Mouse (Mus musculus): ENCODE measurements at regions not wholly inside any gene's neighbourhood (a gene's known extent, or its start where the extent isn't known, plus 50 kb on each side); places are given as distances from the start of the nearest gene placed in this dataset.

- Histone ChIP-seq H3K36me3 (ENCODE audit: control insufficient read depth, insufficient read depth, low read length) (no peaks in the 10 kb centered on the region), H3K9ac (ENCODE audit: low read depth, low read length) (no peak overlapping the region), H3K4me2 (ENCODE audit: low read length) (no peak overlapping the region), H3K4me3 (ENCODE audit: low read depth, low read length) (no peak overlapping the region), H3K27me3 (ENCODE audit: control insufficient read depth, insufficient read depth, low read depth, low read length) (no peaks in the 10 kb centered on the region), H3K4me1 (ENCODE audit: control insufficient read depth, insufficient read depth, low read length) (peaks cover 5% of the 10 kb centered on the region; the same call in 1 of the 2 replicates), H3K27ac (ENCODE audit: low read length) (no peak overlapping the region), H3K9me3 (replicated peaks; ENCODE audit: control insufficient read depth, low read length, poor library complexity, severe bottlenecking) (no peaks in the 10 kb centered on the region)
- no peak for ATAC-seq
These were observed 584.3 kb upstream of the Lcorl start for GRCm38 (mm10) chr5:46441716-46442115.

- ATAC-seq = no peak
- WGBS = 27% methylated on average over 3 of the region's 3 CpGs
These were observed 574.4 kb upstream of the Lcorl start for GRCm38 (mm10) chr5:46431644-46432367.

GRCm38 (mm10) chr5:46422738-46423137, 565.3 kb upstream of the Lcorl start:
- Histone ChIP-seq H3K4me1 (ENCODE audit: control insufficient read depth, insufficient read depth, low read length) (no peaks in the 10 kb centered on the region), H3K36me3 (ENCODE audit: control insufficient read depth, insufficient read depth, low read length) (no peaks in the 10 kb centered on the region), H3K9me3 (replicated peaks; ENCODE audit: control insufficient read depth, low read length, poor library complexity, severe bottlenecking) (no peaks in the 10 kb centered on the region), H3K9ac (ENCODE audit: low read depth, low read length) (no peak overlapping the region), H3K27ac (ENCODE audit: low read length) (no peak overlapping the region), H3K27me3 (ENCODE audit: control insufficient read depth, insufficient read depth, low read depth, low read length) (no peaks in the 10 kb centered on the region), H3K4me2 (ENCODE audit: low read length) (no peak overlapping the region), H3K4me3 (ENCODE audit: low read depth, low read length) (no peak overlapping the region)
- 38% methylated on average over 3 of the region's 3 CpGs for WGBS
- ATAC-seq = no peak

More at GRCm38 (mm10) chr5:46431644-46432367, 574.4 kb upstream of the Lcorl start:
- Histone ChIP-seq H3K4me1 (ENCODE audit: control insufficient read depth, insufficient read depth, low read length) (no peaks in the 10 kb centered on the region), H3K27ac (ENCODE audit: low read length) (no peak overlapping the region), H3K4me3 (ENCODE audit: low read depth, low read length) (no peak overlapping the region), H3K27me3 (ENCODE audit: control insufficient read depth, insufficient read depth, low read depth, low read length) (no peaks in the 10 kb centered on the region), H3K9me3 (replicated peaks; ENCODE audit: control insufficient read depth, low read length, poor library complexity, severe bottlenecking) (no peaks in the 10 kb centered on the region), H3K36me3 (ENCODE audit: control insufficient read depth, insufficient read depth, low read length) (no peaks in the 10 kb centered on the region), H3K9ac (ENCODE audit: low read depth, low read length) (no peak overlapping the region), H3K4me2 (ENCODE audit: low read length) (no peak overlapping the region)

- Histone ChIP-seq H3K9me3 (replicated peaks; ENCODE audit: control insufficient read depth, low read length, poor library complexity, severe bottlenecking) (no peaks in the 10 kb centered on the region), H3K4me3 (ENCODE audit: low read depth, low read length) (no peak overlapping the region), H3K36me3 (ENCODE audit: control insufficient read depth, insufficient read depth, low read length) (no peaks in the 10 kb centered on the region), H3K27ac (ENCODE audit: low read length) (no peak overlapping the region), H3K27me3 (ENCODE audit: control insufficient read depth, insufficient read depth, low read depth, low read length) (no peaks in the 10 kb centered on the region), H3K4me2 (ENCODE audit: low read length) (no peak overlapping the region), H3K4me1 (ENCODE audit: control insufficient read depth, insufficient read depth, low read length) (no peaks in the 10 kb centered on the region), H3K9ac (ENCODE audit: low read depth, low read length) (no peak overlapping the region)
- WGBS = 63% methylated on average over 2 of the region's 2 CpGs
- ATAC-seq = no peak
These were observed 549.6 kb upstream of the Lcorl start for GRCm38 (mm10) chr5:46406969-46407368.

GRCm38 (mm10) chr5:46406404-46406803, 549.0 kb upstream of the Lcorl start:
- H3K9me3 ChIP-seq (replicated peaks; ENCODE audit: control insufficient read depth, low read length, poor library complexity, severe bottlenecking) = no peaks in the 10 kb centered on the region

GRCm38 (mm10) chr5:46386591-46386990, 529.2 kb upstream of the Lcorl start:
- H3K4me1 ChIP-seq (ENCODE audit: control insufficient read depth, insufficient read depth, low read length) = no peaks in the 10 kb centered on the region
- no peak overlapping the region for H3K4me2 ChIP-seq (ENCODE audit: low read length)
- H3K36me3 ChIP-seq (ENCODE audit: control insufficient read depth, insufficient read depth, low read length) = no peaks in the 10 kb centered on the region
- H3K9me3 ChIP-seq (replicated peaks; ENCODE audit: control insufficient read depth, low read length, poor library complexity, severe bottlenecking) = no peaks in the 10 kb centered on the region
- no peak overlapping the region for H3K9ac ChIP-seq (ENCODE audit: low read depth, low read length)
- no peak for ATAC-seq
- H3K27me3 ChIP-seq (ENCODE audit: control insufficient read depth, insufficient read depth, low read depth, low read length) = no peaks in the 10 kb centered on the region
- H3K27ac ChIP-seq (ENCODE audit: low read length) = no peak overlapping the region
- 66% methylated on average over 2 of the region's 2 CpGs for WGBS
- no peak overlapping the region for H3K4me3 ChIP-seq (ENCODE audit: low read depth, low read length)

More at GRCm38 (mm10) chr5:46406404-46406803, 549.0 kb upstream of the Lcorl start:
- 47% methylated on average over 3 of the region's 3 CpGs for WGBS
- H3K4me1 ChIP-seq (ENCODE audit: control insufficient read depth, insufficient read depth, low read length) = no peaks in the 10 kb centered on the region
- H3K36me3 ChIP-seq (ENCODE audit: control insufficient read depth, insufficient read depth, low read length) = no peaks in the 10 kb centered on the region
- H3K4me3 ChIP-seq (ENCODE audit: low read depth, low read length) = no peak overlapping the region
- H3K27me3 ChIP-seq (ENCODE audit: control insufficient read depth, insufficient read depth, low read depth, low read length) = no peaks in the 10 kb centered on the region
- H3K4me2 ChIP-seq (ENCODE audit: low read length) = no peak overlapping the region
- H3K27ac ChIP-seq (ENCODE audit: low read length) = no peak overlapping the region
- no peak overlapping the region for H3K9ac ChIP-seq (ENCODE audit: low read depth, low read length)
- ATAC-seq = no peak

- WGBS = 79% methylated on average over 1 of the region's 1 CpGs
- H3K36me3 ChIP-seq (ENCODE audit: control insufficient read depth, insufficient read depth, low read length) = no peaks in the 10 kb centered on the region
- no peaks in the 10 kb centered on the region for H3K9me3 ChIP-seq (replicated peaks; ENCODE audit: control insufficient read depth, low read length, poor library complexity, severe bottlenecking)
- ATAC-seq = no peak
- no peak overlapping the region for H3K4me2 ChIP-seq (ENCODE audit: low read length)
- no peaks in the 10 kb centered on the region for H3K27me3 ChIP-seq (ENCODE audit: control insufficient read depth, insufficient read depth, low read depth, low read length)
- no peak overlapping the region for H3K9ac ChIP-seq (ENCODE audit: low read depth, low read length)
- H3K4me3 ChIP-seq (ENCODE audit: low read depth, low read length) = no peak overlapping the region
- no peak overlapping the region for H3K27ac ChIP-seq (ENCODE audit: low read length)
- H3K4me1 ChIP-seq (ENCODE audit: control insufficient read depth, insufficient read depth, low read length) = no peaks in the 10 kb centered on the region
These were observed 509.9 kb upstream of the Lcorl start for GRCm38 (mm10) chr5:46367328-46367727.

- Histone ChIP-seq H3K4me2 (ENCODE audit: low read length) (no peak overlapping the region), H3K9ac (ENCODE audit: low read depth, low read length) (no peak overlapping the region), H3K36me3 (ENCODE audit: control insufficient read depth, insufficient read depth, low read length) (no peaks in the 10 kb centered on the region), H3K4me3 (ENCODE audit: low read depth, low read length) (no peak overlapping the region), H3K27ac (ENCODE audit: low read length) (no peak overlapping the region), H3K4me1 (ENCODE audit: control insufficient read depth, insufficient read depth, low read length) (no peaks in the 10 kb centered on the region), H3K27me3 (ENCODE audit: control insufficient read depth, insufficient read depth, low read depth, low read length) (no peaks in the 10 kb centered on the region), H3K9me3 (replicated peaks; ENCODE audit: control insufficient read depth, low read length, poor library complexity, severe bottlenecking) (no peaks in the 10 kb centered on the region)
- ATAC-seq = no peak
- WGBS = 95% methylated on average over 2 of the region's 2 CpGs
These were observed 506.2 kb upstream of the Lcorl start for GRCm38 (mm10) chr5:46363661-46364060.

- Histone ChIP-seq H3K9me3 (replicated peaks; ENCODE audit: control insufficient read depth, low read length, poor library complexity, severe bottlenecking) (no peaks in the 10 kb centered on the region), H3K4me3 (ENCODE audit: low read depth, low read length) (no peak overlapping the region), H3K27ac (ENCODE audit: low read length) (no peak overlapping the region), H3K27me3 (ENCODE audit: control insufficient read depth, insufficient read depth, low read depth, low read length) (no peaks in the 10 kb centered on the region), H3K4me1 (ENCODE audit: control insufficient read depth, insufficient read depth, low read length) (no peaks in the 10 kb centered on the region), H3K4me2 (ENCODE audit: low read length) (no peak overlapping the region), H3K9ac (ENCODE audit: low read depth, low read length) (no peak overlapping the region), H3K36me3 (ENCODE audit: control insufficient read depth, insufficient read depth, low read length) (no peaks in the 10 kb centered on the region)
- ATAC-seq = no peak
- 95% methylated on average over 1 of the region's 1 CpGs for WGBS
These were observed 504.2 kb upstream of the Lcorl start for GRCm38 (mm10) chr5:46361637-46362036.

Data from midbrain, embryonic 16.5 days (tissue).